Mouse (Mus musculus) MEL (cell line): ENCODE results near the gene Mcur1. TPM values are rescaled to one million over a fixed set of nuclear protein-coding genes. Genes with fewer than 3 reads are reported as not detected.

ENCODE experiments used
- DNase-seq: peaks from one replicate; pipeline ENCODE4 v3.0.0; 2011; ENCODE audit warnings: low read depth, low spot score
- H3K27ac ChIP-seq: 2 replicates; pipeline ENCODE4 v1.5.1; 2012; ENCODE audit warnings: low read depth, mild to moderate bottlenecking, control low read depth, low read length, moderate library complexity; ENCODE audit not compliant: control insufficient read depth
- H3K27me3 ChIP-seq, 2 experiments: fragments of 150-350 bp in 1 of 2; sonication (generic) in 1 of 2; 2 replicates each; pipeline ENCODE4 v1.6.1; 2012; ENCODE audit warnings: low read length in 2 of 2, mild to moderate bottlenecking in 2 of 2, improper control_type of control experiment in 1 of 2, moderate library complexity in 1 of 2; ENCODE audit not compliant: insufficient read depth in 2 of 2, control insufficient read depth in 1 of 2
- H3K36me3 ChIP-seq, 2 experiments: 2 replicates each; pipeline ENCODE4 v1.6.1; 2012 to 2014; ENCODE audit warnings: low read length in 2 of 2, improper control_type of control experiment in 1 of 2, inconsistent platforms in 1 of 2, mild to moderate bottlenecking in 1 of 2; ENCODE audit not compliant: insufficient read depth in 2 of 2, control insufficient read depth in 1 of 2
- H3K4me1 ChIP-seq, 2 experiments: fragments of 150-350 bp in 1 of 2; sonication (generic) in 1 of 2; 2 replicates each; pipeline ENCODE4 v1.6.1; 2012; ENCODE audit warnings: low read length in 2 of 2, improper control_type of control experiment in 1 of 2, mild to moderate bottlenecking in 1 of 2; ENCODE audit not compliant: insufficient read depth in 2 of 2, control insufficient read depth in 1 of 2
- H3K4me3 ChIP-seq, 2 experiments: fragments of 150-350 bp in 1 of 2; sonication (generic) in 1 of 2; 2 replicates each; pipeline ENCODE4 v1.5.1; 2012; ENCODE audit warnings: low read depth in 2 of 2, low read length in 2 of 2, mild to moderate bottlenecking in 2 of 2, moderate library complexity in 2 of 2, control low read depth in 1 of 2, improper control_type of control experiment in 1 of 2; ENCODE audit not compliant: control insufficient read depth in 1 of 2, insufficient read depth in 1 of 2
- H3K79me2 ChIP-seq: 2 replicates; pipeline ENCODE4 v1.6.1; 2012; ENCODE audit warnings: mild to moderate bottlenecking, low read length, moderate library complexity; ENCODE audit not compliant: control insufficient read depth, poor library complexity, insufficient read depth
- H3K9ac ChIP-seq: 2 replicates; pipeline ENCODE4 v1.6.1; 2012; ENCODE audit warnings: low read depth, mild to moderate bottlenecking, control low read depth, low read length, moderate library complexity; ENCODE audit not compliant: control insufficient read depth, poor library complexity, severe bottlenecking
- H3K9me3 ChIP-seq: fragments of 150-350 bp; sonication (generic); replicated peaks from 2 replicates; pipeline ENCODE4 v1.6.1; 2012; ENCODE audit warnings: mild to moderate bottlenecking, low read length, improper control_type of control experiment, moderate library complexity; ENCODE audit not compliant: insufficient read depth
- BHLHE40 ChIP-seq: IDR thresholded peaks from 2 replicates; pipeline ENCODE4 v1.6.1; 2012; ENCODE audit warnings: low read depth, mild to moderate bottlenecking, inconsistent platforms, low read length, improper control_type of control experiment, borderline replicate concordance
- CHD2 ChIP-seq: IDR thresholded peaks from 2 replicates; pipeline ENCODE4 v1.6.1; 2011; ENCODE audit warnings: low read length, improper control_type of control experiment
- ETS1 ChIP-seq: IDR thresholded peaks from 2 replicates; pipeline ENCODE4 v1.6.1; 2012; ENCODE audit warnings: low read depth, mild to moderate bottlenecking, inconsistent platforms, low read length, improper control_type of control experiment, moderate library complexity
- GABPA ChIP-seq: IDR thresholded peaks from 2 replicates; pipeline ENCODE4 v1.6.1; 2012; ENCODE audit warnings: low read depth, mild to moderate bottlenecking, inconsistent platforms, low read length, improper control_type of control experiment, moderate library complexity
- GATA1 ChIP-seq: IDR thresholded peaks from 2 replicates; pipeline ENCODE4 v1.6.1; 2011; ENCODE audit warnings: low read depth, low read length, improper control_type of control experiment
- MAFK ChIP-seq: IDR thresholded peaks from 2 replicates; pipeline ENCODE4 v1.6.1; 2011; ENCODE audit warnings: low read depth, mild to moderate bottlenecking, low read length, improper control_type of control experiment, borderline replicate concordance
- MAX ChIP-seq: IDR thresholded peaks from 2 replicates; pipeline ENCODE4 v1.6.1; 2011; ENCODE audit warnings: low read length, improper control_type of control experiment
- MEF2A ChIP-seq: IDR thresholded peaks from 2 replicates; pipeline ENCODE4 v1.6.1; 2014; ENCODE audit warnings: low read depth, mild to moderate bottlenecking, inconsistent platforms, low read length, improper control_type of control experiment; ENCODE audit not compliant: poor library complexity, insufficient replicate concordance, severe bottlenecking; ENCODE audit errors: extremely low read depth
- NRF1 ChIP-seq: IDR thresholded peaks from 2 replicates; pipeline ENCODE4 v1.6.1; 2014; ENCODE audit warnings: low read depth, mild to moderate bottlenecking, inconsistent platforms, low read length, improper control_type of control experiment, moderate library complexity; ENCODE audit not compliant: poor library complexity, insufficient read depth, severe bottlenecking
- POLR2A ChIP-seq, 2 experiments: IDR thresholded peaks; 2 replicates each; pipeline ENCODE4 v1.6.1; 2011 to 2012; ENCODE audit warnings: low read length in 2 of 2, mild to moderate bottlenecking in 2 of 2, control low read depth in 1 of 2, improper control_type of control experiment in 1 of 2, low read depth in 1 of 2, moderate library complexity in 1 of 2; ENCODE audit not compliant: control insufficient read depth in 1 of 2, insufficient read depth in 1 of 2, poor library complexity in 1 of 2
- POLR2AphosphoS2 ChIP-seq: IDR thresholded peaks from 2 replicates; pipeline ENCODE4 v1.6.1; 2011; ENCODE audit warnings: low read length, improper control_type of control experiment
- POLR2AphosphoS5 ChIP-seq: IDR thresholded peaks from 2 replicates; pipeline ENCODE4 v1.6.1; 2012; ENCODE audit warnings: low read depth, borderline replicate concordance, mild to moderate bottlenecking, inconsistent platforms, low read length, moderate library complexity, mixed read lengths
- RAD21 ChIP-seq: IDR thresholded peaks from 2 replicates; pipeline ENCODE4 v1.6.1; 2011; ENCODE audit warnings: mild to moderate bottlenecking, low read depth, low read length, improper control_type of control experiment
- RCOR1 ChIP-seq: IDR thresholded peaks from 2 replicates; pipeline ENCODE4 v1.6.1; 2012; ENCODE audit warnings: low read depth, mild to moderate bottlenecking, inconsistent platforms, low read length, improper control_type of control experiment
- SIN3A ChIP-seq: IDR thresholded peaks from 2 replicates; pipeline ENCODE4 v1.6.1; 2012; ENCODE audit warnings: low read length, improper control_type of control experiment, inconsistent platforms
- TBP ChIP-seq: IDR thresholded peaks from 2 replicates; pipeline ENCODE4 v1.8.0; 2011; ENCODE audit warnings: low read depth, low read length, improper control_type of control experiment
- TCF12 ChIP-seq: IDR thresholded peaks from 2 replicates; pipeline ENCODE4 v1.6.1; 2014; ENCODE audit warnings: low read depth, mild to moderate bottlenecking, inconsistent platforms, low read length, improper control_type of control experiment, moderate library complexity
- USF1 ChIP-seq: IDR thresholded peaks from 2 replicates; pipeline ENCODE4 v1.6.1; 2014; ENCODE audit warnings: low read depth, mild to moderate bottlenecking, inconsistent platforms, low read length, improper control_type of control experiment, moderate library complexity
- USF2 ChIP-seq, 2 experiments: IDR thresholded peaks; 2 replicates each; pipeline ENCODE4 v1.6.1; 2011 to 2012; ENCODE audit warnings: improper control_type of control experiment in 2 of 2, low read length in 2 of 2, borderline replicate concordance in 1 of 2, inconsistent platforms in 1 of 2, low read depth in 1 of 2, mild to moderate bottlenecking in 1 of 2; ENCODE audit not compliant: insufficient read depth in 1 of 2
- ZC3H11A ChIP-seq: IDR thresholded peaks from 2 replicates; pipeline ENCODE4 v1.6.1; 2012; ENCODE audit warnings: low read depth, mild to moderate bottlenecking, inconsistent platforms, low read length, improper control_type of control experiment
- ZKSCAN1 ChIP-seq: IDR thresholded peaks from 2 replicates; pipeline ENCODE4 v1.6.1; 2012; ENCODE audit warnings: low read depth, mild to moderate bottlenecking, inconsistent platforms, low read length, improper control_type of control experiment, moderate library complexity
- ZMIZ1 ChIP-seq: IDR thresholded peaks from 2 replicates; pipeline ENCODE4 v1.6.1; 2012; ENCODE audit warnings: low read depth, mild to moderate bottlenecking, inconsistent platforms, low read length, improper control_type of control experiment, moderate library complexity
- ZNF384 ChIP-seq: IDR thresholded peaks from 2 replicates; pipeline ENCODE4 v1.6.1; 2012; ENCODE audit warnings: low read depth, mild to moderate bottlenecking, inconsistent platforms, low read length, improper control_type of control experiment
- polyA plus RNA-seq, 2 experiments: library from polyadenylated mRNA; stranded (reverse) in 1 of 2; unstranded in 1 of 2; fragments of >175 nt in 1 of 2; fragments of >200 nt in 1 of 2; gene quantifications; 2 replicates each; pipeline versions ENCODE4 v1.2.1 to v1.2.4; 2012; ENCODE audit warnings: low replicate concordance in 2 of 2, low read depth in 1 of 2; ENCODE audit not compliant: insufficient read length in 2 of 2, insufficient read depth in 1 of 2, missing spikeins in 1 of 2
- total RNA-seq: library from RNA; depleted of rRNA; stranded (reverse); fragments of 300-350 nt; gene quantifications from 2 replicates; pipeline ENCODE4 v1.2.3, GENCODE M21; 2012

Mcur1 gene
- total and polyA plus RNA-seq, 3 experiments, result 8.4 to 19.7 TPM; not detected in 1

- H3K9me3 ChIP-seq, result no peaks in the 10 kb centered on the region
- H3K4me1 ChIP-seq, result no peaks in the 10 kb centered on the region
- TF ChIP-seq POLR2AphosphoS5 (no peak), ZMIZ1 (no peak), NRF1 (no peak), ZKSCAN1 (no peak), SIN3A (no peak), POLR2A (IDR thresholded peaks at IDR 0.05; ENCODE audit: control insufficient read depth in 1 of 2, insufficient read depth in 1 of 2, low read depth in 1 of 2, low read length in 2 of 2, poor library complexity in 1 of 2) (no peak), GATA1 (no peak), MEF2A (no peak), MAX (no peak), MAFK (no peak), ZC3H11A (no peak), GABPA (no peak), ETS1 (no peak), TCF12 (no peak), USF2 (IDR thresholded peaks at IDR 0.05; ENCODE audit: borderline replicate concordance in 1 of 2, insufficient read depth in 1 of 2, low read depth in 1 of 2, low read length in 2 of 2) (no peak), TBP (no peak), RCOR1 (no peak)
- TF ChIP-seq, all 39 proteins: peak for 0
- Histone ChIP-seq H3K27ac (no peak overlapping the region), H3K36me3 (no peaks in the 10 kb centered on the region), H3K79me2 (no peaks in the 10 kb centered on the region), H3K9ac (no peak overlapping the region), H3K27me3 (peaks cover 0 to 3% of the 10 kb centered on the region in 2 experiments; a peak in 1 of 4 replicates), H3K4me3 (no peak overlapping the region)
- no peak for DNase-seq
Observed at GRCm38 (mm10) chr13:43592681-43593068, 32.7 kb upstream of the Mcur1 start.

GRCm38 (mm10) chr13:43591828-43592680, 32.1 kb upstream of the Mcur1 start:
- Histone ChIP-seq H3K4me3 (no peak overlapping the region), H3K27ac (no peak overlapping the region)
- TF ChIP-seq RAD21, result no peak
- TF ChIP-seq USF1, result no peak
- no peak for TF ChIP-seq MAFK
- no peak for TF ChIP-seq POLR2AphosphoS5
- TF ChIP-seq MEF2A, result no peak
- TF ChIP-seq CHD2, result no peak
- no peak for TF ChIP-seq POLR2A (IDR thresholded peaks at IDR 0.05; ENCODE audit: control insufficient read depth in 1 of 2, insufficient read depth in 1 of 2, low read depth in 1 of 2, low read length in 2 of 2, poor library complexity in 1 of 2)
- TF ChIP-seq BHLHE40, result no peak
- TF ChIP-seq ZNF384, result no peak
- no peak for TF ChIP-seq POLR2AphosphoS2
- TF ChIP-seq RCOR1, result no peak
- TF ChIP-seq ZMIZ1, result no peak

More at GRCm38 (mm10) chr13:43591828-43592680, 32.1 kb upstream of the Mcur1 start:
- no peaks in the 10 kb centered on the region for H3K79me2 ChIP-seq
- peaks cover 0 to 3% of the 10 kb centered on the region in 2 experiments; a peak in 1 of 4 replicates for H3K27me3 ChIP-seq
- H3K36me3 ChIP-seq, result no peaks in the 10 kb centered on the region
- H3K4me1 ChIP-seq, result no peaks in the 10 kb centered on the region
- no peaks in the 10 kb centered on the region for H3K9me3 ChIP-seq
- no peak overlapping the region for H3K9ac ChIP-seq
- DNase-seq, result no peak
